Mouse (Mus musculus): ENCODE results near the gene Dync1i1. TPM values are rescaled to one million over a fixed set of nuclear protein-coding genes. Genes with fewer than 3 reads are reported as not detected.

The Dync1i1 gene
- polyA plus RNA-seq, 2 experiments = not detected

GRCm38 (mm10) chr6:5783830-5784229 is 58.4 kb downstream of the Dync1i1 start:
- Histone ChIP-seq H3K27me3 (ENCODE audit: control insufficient read depth, insufficient read depth, low read length) (no peaks in the 10 kb centered on the region), H3K4me3 (ENCODE audit: insufficient read depth in 1 of 2, low read depth in 2 of 2, low read length in 2 of 2) (no peak overlapping the region), H3K9me3 (ENCODE audit: control insufficient read depth, low read length) (no peaks in the 10 kb centered on the region), H3K36me3 (replicated peaks; ENCODE audit: control insufficient read depth, insufficient read depth, low read depth) (no peaks in the 10 kb centered on the region), H3K4me2 (ENCODE audit: low read depth) (no peak overlapping the region), H3K27ac (no peak overlapping the region), H3K9ac (replicated peaks) (no peak overlapping the region), H3K4me1 (replicated peaks; ENCODE audit: control insufficient read depth in 2 of 2, insufficient read depth in 2 of 2, low read length in 1 of 2) (no peaks in the 10 kb centered on the region)
- ATAC-seq (ENCODE audit: insufficient read depth) (no peak), DNase-seq (ENCODE audit: low read depth in 3 of 3, low spot score in 3 of 3) (no peak)
- 78% methylated on average over 14 of the region's 14 CpGs for WGBS (ENCODE audit: insufficient replicate concordance)
- TF ChIP-seq CTCF (IDR thresholded peaks at IDR 0.05; ENCODE audit: low read depth) (no peak), EP300 (IDR thresholded peaks at IDR 0.05; ENCODE audit: low read depth) (no peak)

GRCm38 (mm10) chr6:5790607-5791006 is 65.2 kb downstream of the Dync1i1 start:
- no peak overlapping the region for H3K4me3 ChIP-seq (ENCODE audit: insufficient read depth in 1 of 2, low read depth in 2 of 2, low read length in 2 of 2)
- no peak for DNase-seq (ENCODE audit: low read depth in 3 of 3, low spot score in 3 of 3)
- no peak overlapping the region for H3K9ac ChIP-seq (replicated peaks)
- no peaks in the 10 kb centered on the region for H3K27me3 ChIP-seq (ENCODE audit: control insufficient read depth, insufficient read depth, low read length)
- H3K4me2 ChIP-seq (ENCODE audit: low read depth) = no peak overlapping the region
- H3K9me3 ChIP-seq (ENCODE audit: control insufficient read depth, low read length) = no peaks in the 10 kb centered on the region
- no peak overlapping the region for H3K27ac ChIP-seq
- ATAC-seq (ENCODE audit: insufficient read depth) = no peak
- no peak for TF ChIP-seq CTCF (IDR thresholded peaks at IDR 0.05; ENCODE audit: low read depth)
- no peak for TF ChIP-seq EP300 (IDR thresholded peaks at IDR 0.05; ENCODE audit: low read depth)
- H3K4me1 ChIP-seq (replicated peaks; ENCODE audit: control insufficient read depth in 2 of 2, insufficient read depth in 2 of 2, low read length in 1 of 2) = no peaks in the 10 kb centered on the region
- H3K36me3 ChIP-seq (replicated peaks; ENCODE audit: control insufficient read depth, insufficient read depth, low read depth) = no peaks in the 10 kb centered on the region
- WGBS (ENCODE audit: insufficient replicate concordance) = 47% methylated on average over 7 of the region's 7 CpGs

- no peak for ATAC-seq (ENCODE audit: insufficient read depth)
- no peaks in the 10 kb centered on the region for H3K27me3 ChIP-seq (ENCODE audit: control insufficient read depth, insufficient read depth, low read length)
- DNase-seq (ENCODE audit: low read depth in 3 of 3, low spot score in 3 of 3) = no peak
- no peak overlapping the region for H3K4me3 ChIP-seq (ENCODE audit: insufficient read depth in 1 of 2, low read depth in 2 of 2, low read length in 2 of 2)
- H3K4me2 ChIP-seq (ENCODE audit: low read depth) = no peak overlapping the region
- no peaks in the 10 kb centered on the region for H3K4me1 ChIP-seq (replicated peaks; ENCODE audit: control insufficient read depth in 2 of 2, insufficient read depth in 2 of 2, low read length in 1 of 2)
- no peak for TF ChIP-seq EP300 (IDR thresholded peaks at IDR 0.05; ENCODE audit: low read depth)
- no peak for TF ChIP-seq CTCF (IDR thresholded peaks at IDR 0.05; ENCODE audit: low read depth)
- no peak overlapping the region for H3K9ac ChIP-seq (replicated peaks)
- no peaks in the 10 kb centered on the region for H3K9me3 ChIP-seq (ENCODE audit: control insufficient read depth, low read length)
- H3K27ac ChIP-seq = no peak overlapping the region
- 42% methylated on average over 5 of the region's 5 CpGs for WGBS (ENCODE audit: insufficient replicate concordance)
- no peaks in the 10 kb centered on the region for H3K36me3 ChIP-seq (replicated peaks; ENCODE audit: control insufficient read depth, insufficient read depth, low read depth)
Measured at GRCm38 (mm10) chr6:5794106-5794753, 68.8 kb downstream of the Dync1i1 start.

- no peak for DNase-seq (ENCODE audit: low read depth in 3 of 3, low spot score in 3 of 3)
- H3K27ac ChIP-seq = no peak overlapping the region
- H3K4me2 ChIP-seq (ENCODE audit: low read depth) = no peak overlapping the region
- no peaks in the 10 kb centered on the region for H3K9me3 ChIP-seq (ENCODE audit: control insufficient read depth, low read length)
- ATAC-seq (ENCODE audit: insufficient read depth) = no peak
- H3K4me1 ChIP-seq (replicated peaks; ENCODE audit: control insufficient read depth in 2 of 2, insufficient read depth in 2 of 2, low read length in 1 of 2) = no peaks in the 10 kb centered on the region
- no peak overlapping the region for H3K9ac ChIP-seq (replicated peaks)
- H3K36me3 ChIP-seq (replicated peaks; ENCODE audit: control insufficient read depth, insufficient read depth, low read depth) = no peaks in the 10 kb centered on the region
- H3K27me3 ChIP-seq (ENCODE audit: control insufficient read depth, insufficient read depth, low read length) = no peaks in the 10 kb centered on the region
- 33% methylated on average over 2 of the region's 2 CpGs for WGBS (ENCODE audit: insufficient replicate concordance)
- TF ChIP-seq CTCF (IDR thresholded peaks at IDR 0.05; ENCODE audit: low read depth) (no peak), EP300 (IDR thresholded peaks at IDR 0.05; ENCODE audit: low read depth) (no peak)
- H3K4me3 ChIP-seq (ENCODE audit: insufficient read depth in 1 of 2, low read depth in 2 of 2, low read length in 2 of 2) = no peak overlapping the region
Measured at GRCm38 (mm10) chr6:5795314-5795713, 69.9 kb downstream of the Dync1i1 start.

GRCm38 (mm10) chr6:5802124-5802839 is 76.8 kb downstream of the Dync1i1 start:
- DNase-seq (ENCODE audit: low read depth in 3 of 3, low spot score in 3 of 3) (peak in 1 of 3 experiments; percentile 2), ATAC-seq (ENCODE audit: insufficient read depth) (no peak)
- WGBS (ENCODE audit: insufficient replicate concordance) = 43% methylated on average over 6 of the region's 6 CpGs
- Histone ChIP-seq H3K27me3 (ENCODE audit: control insufficient read depth, insufficient read depth, low read length) (no peaks in the 10 kb centered on the region), H3K9ac (replicated peaks) (no peak overlapping the region), H3K27ac (no peak overlapping the region), H3K4me1 (replicated peaks; ENCODE audit: control insufficient read depth in 2 of 2, insufficient read depth in 2 of 2, low read length in 1 of 2) (no peaks in the 10 kb centered on the region), H3K4me3 (ENCODE audit: insufficient read depth in 1 of 2, low read depth in 2 of 2, low read length in 2 of 2) (no peak overlapping the region), H3K4me2 (ENCODE audit: low read depth) (no peak overlapping the region), H3K36me3 (replicated peaks; ENCODE audit: control insufficient read depth, insufficient read depth, low read depth) (no peaks in the 10 kb centered on the region), H3K9me3 (ENCODE audit: control insufficient read depth, low read length) (no peaks in the 10 kb centered on the region)
- TF ChIP-seq CTCF (IDR thresholded peaks at IDR 0.05; ENCODE audit: low read depth) (peak; percentile 33; the same call in 1 of the 2 replicates), EP300 (IDR thresholded peaks at IDR 0.05; ENCODE audit: low read depth) (no peak)
